Mouse (Mus musculus): ENCODE data around the gene Igflr1.

DNA sequence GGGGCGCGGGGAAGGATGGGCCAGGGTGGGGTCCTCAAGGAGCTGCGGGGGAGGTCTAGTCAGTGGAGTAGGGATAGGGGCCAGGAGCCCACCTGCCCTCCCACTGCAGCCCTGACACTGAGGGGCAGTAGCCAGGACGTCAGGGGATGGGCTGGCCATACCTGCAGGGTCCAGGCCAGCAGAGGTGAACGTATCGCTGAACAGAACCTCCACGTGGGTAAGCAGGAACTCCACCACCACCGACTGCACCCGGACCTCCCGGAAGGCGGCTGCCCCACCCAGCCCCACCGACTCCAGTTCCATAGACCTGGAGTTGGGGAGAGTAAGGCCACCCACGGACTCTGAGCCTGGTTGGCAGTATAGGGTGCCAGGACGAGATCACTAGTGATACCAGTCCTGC is 38.2 kb upstream of the Igflr1 start:
- TF ChIP-seq CTCF (IDR thresholded peaks at IDR 0.05; ENCODE audit: control insufficient read depth, insufficient read depth, insufficient read length) (no peak), MAX (IDR thresholded peaks at IDR 0.05) (no peak), USF1 (IDR thresholded peaks at IDR 0.05; ENCODE audit: low read depth) (no peak), MYOD1 (IDR thresholded peaks at IDR 0.05; ENCODE audit: control insufficient read depth, insufficient read length, low read depth) (no peak)

Data from C2C12 (cell line).